Mouse (Mus musculus): Measurements from ENCODE around the gene Gnb4.

DNA sequence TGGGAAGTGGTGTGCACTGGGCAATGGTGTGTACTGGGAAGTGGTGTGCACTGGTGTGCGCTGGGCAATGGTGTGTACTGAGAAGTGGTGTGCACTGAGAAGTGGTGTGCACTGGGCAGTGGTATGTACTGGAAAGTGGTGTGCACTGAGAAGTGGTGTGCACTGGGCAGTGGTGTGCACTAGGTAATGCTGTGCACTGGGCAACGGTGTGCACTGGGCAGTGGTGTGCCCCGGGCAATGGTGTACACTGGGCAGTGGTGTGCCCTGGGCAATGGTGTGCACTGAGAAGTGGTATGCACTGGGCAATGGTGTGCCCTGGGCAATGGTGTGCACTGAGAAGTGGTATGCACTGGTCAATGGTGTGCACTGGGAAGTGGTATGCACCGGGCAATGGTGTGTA, 7.2 kb downstream of the Gnb4 start:
- no peak for TF ChIP-seq TCF12 (IDR thresholded peaks at IDR 0.05; ENCODE audit: low read depth, low read length)
- TF ChIP-seq CTCF (conservative IDR thresholded peaks at IDR 0.05 in 1 of 2, IDR thresholded peaks at IDR 0.05 in 1 of 2; ENCODE audit: low read depth in 2 of 2, low read length in 2 of 2): no peak
- no peak for TF ChIP-seq E2F4 (IDR thresholded peaks at IDR 0.05; ENCODE audit: insufficient replicate concordance, low read depth, low read length)
- TF ChIP-seq EP300 (IDR thresholded peaks at IDR 0.05; ENCODE audit: low read length): no peak
- TF ChIP-seq ELF1 (IDR thresholded peaks at IDR 0.05; ENCODE audit: low read depth, low read length): no peak
- TF ChIP-seq MAX (IDR thresholded peaks at IDR 0.05; ENCODE audit: low read length): no peak
- no peak for TF ChIP-seq BHLHE40 (IDR thresholded peaks at IDR 0.05; ENCODE audit: low read depth, low read length)
- TF ChIP-seq MAZ (IDR thresholded peaks at IDR 0.05; ENCODE audit: low read depth, low read length): no peak
- TF ChIP-seq POLR2AphosphoS2 (IDR thresholded peaks at IDR 0.05; ENCODE audit: low read depth, low read length): no peak
- TF ChIP-seq MXI1 (IDR thresholded peaks at IDR 0.05; ENCODE audit: low read depth, low read length): no peak
- TF ChIP-seq POLR2A (IDR thresholded peaks at IDR 0.05; ENCODE audit: low read depth, low read length): no peak
- TF ChIP-seq HCFC1 (IDR thresholded peaks at IDR 0.05; ENCODE audit: low read depth, low read length): no peak
- no peak for TF ChIP-seq KAT2A (IDR thresholded peaks at IDR 0.05; ENCODE audit: insufficient replicate concordance, low read length)

Data from CH12.LX (cell line).